Mouse (Mus musculus): Measurements from ENCODE around the gene Jkamp.
"Not testable (repeated sequence)": the region's sequence is repeated elsewhere in the genome, so short reads cannot be mapped to it uniquely, and the experiment has no call there.

Gene Jkamp

GRCm38 (mm10) chr12:72085329-72086165 is at the start of gene Jkamp, which contains the start of gene L3hypdh:
Gene Jkamp (plus strand): TSS chr12:72085589.
Gene L3hypdh (minus strand): TSS chr12:72085439.
- DNase-seq (ENCODE audit: low read depth, low spot score): peak; percentile 99

- no peak for DNase-seq (ENCODE audit: low read depth, low spot score)
Measured at GRCm38 (mm10) chr12:72036097-72036661, 49.2 kb upstream of the Jkamp start.

DNA sequence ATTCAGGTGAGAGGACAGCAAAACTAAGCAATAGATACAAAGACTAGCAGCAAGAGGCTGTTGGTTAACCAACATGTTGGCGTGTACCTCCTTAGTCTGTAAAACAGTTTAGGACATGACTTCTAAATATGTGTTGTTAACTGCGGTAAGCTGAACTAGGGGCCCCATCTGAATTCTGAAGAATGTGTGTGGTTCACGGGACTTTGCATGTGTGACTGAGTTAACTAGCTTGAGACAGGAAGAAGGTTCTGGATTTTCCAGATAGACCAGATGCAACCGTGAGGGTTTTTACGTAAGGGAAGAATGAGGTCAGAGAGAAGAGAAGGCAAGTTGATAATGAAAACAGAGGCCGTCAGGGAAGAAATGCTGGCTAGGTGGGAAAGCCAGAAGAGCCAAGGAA is 48.3 kb upstream of the Jkamp start:
- DNase-seq (ENCODE audit: low read depth, low spot score): no peak

DNA sequence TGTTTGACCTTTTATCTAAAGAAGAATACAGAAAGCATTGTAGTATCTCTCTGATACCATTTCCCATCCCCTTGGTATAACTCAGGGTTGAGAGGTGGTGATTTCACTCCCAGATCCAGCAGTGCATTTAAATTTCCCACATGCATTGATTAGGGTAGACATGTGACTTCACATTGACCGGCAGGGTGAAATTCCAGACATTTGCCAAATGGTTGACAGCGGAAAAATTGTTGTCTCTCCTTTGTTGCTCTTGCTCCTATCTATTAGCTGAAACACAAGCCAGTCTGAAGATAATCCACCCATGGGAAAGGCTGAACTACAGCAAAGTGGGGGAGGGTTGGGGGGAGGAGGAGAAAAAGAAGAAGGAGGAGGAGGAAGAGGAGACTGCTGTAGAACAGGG is 46.5 kb upstream of the Jkamp start:
- no peak for DNase-seq (ENCODE audit: low read depth, low spot score)

- peak; percentile 15 for DNase-seq (ENCODE audit: low read depth, low spot score)
Measured at GRCm38 (mm10) chr12:72039501-72039900, 45.9 kb upstream of the Jkamp start.

GRCm38 (mm10) chr12:72041238-72041637 is 44.2 kb upstream of the Jkamp start:
- DNase-seq (ENCODE audit: low read depth, low spot score): no peak

GRCm38 (mm10) chr12:72047513-72047912 is 37.9 kb upstream of the Jkamp start:
- DNase-seq (ENCODE audit: low read depth, low spot score): peak; percentile 45

DNA sequence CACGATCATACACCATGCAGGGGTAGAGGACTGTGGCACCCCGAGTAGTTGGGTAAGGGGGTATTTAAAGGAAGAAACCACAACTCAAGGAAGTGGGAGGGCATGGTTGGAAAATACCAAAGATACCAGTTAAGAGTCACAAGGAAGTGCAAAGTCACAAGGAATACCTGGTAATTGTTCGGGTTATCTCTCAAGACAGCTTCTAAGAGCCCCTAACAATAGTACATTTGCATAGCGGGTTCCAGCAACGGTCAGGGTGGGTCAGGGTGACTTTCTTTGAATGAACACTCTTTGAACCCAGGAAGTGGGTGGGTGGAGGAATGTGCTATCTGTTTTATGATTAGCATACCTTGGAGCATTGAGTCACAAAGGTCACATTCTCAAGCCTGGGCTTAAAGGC is 35.2 kb upstream of the Jkamp start:
- DNase-seq (ENCODE audit: low read depth, low spot score): not testable (repeated sequence)

DNA sequence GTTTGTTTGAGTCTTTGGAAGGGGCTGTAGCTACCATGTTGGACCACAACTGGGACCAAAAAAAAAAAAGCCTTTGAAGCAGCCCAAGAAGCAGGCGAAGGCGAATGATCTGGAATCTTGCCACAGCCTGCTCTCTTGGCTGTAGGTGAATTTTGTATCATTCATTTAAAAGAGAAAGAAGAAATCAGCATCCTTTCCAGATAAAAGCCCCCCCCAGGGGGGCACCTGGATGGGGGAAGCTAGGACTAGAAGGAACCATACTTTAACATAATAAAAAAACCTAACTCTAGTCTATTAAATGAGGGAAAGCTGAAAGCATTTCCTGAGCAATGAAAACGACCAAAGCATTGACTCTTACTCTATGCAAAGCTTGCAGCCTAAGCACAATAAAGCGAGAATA is 34.6 kb upstream of the Jkamp start:
- DNase-seq (ENCODE audit: low read depth, low spot score): no peak

- DNase-seq (ENCODE audit: low read depth, low spot score): no peak
Measured at GRCm38 (mm10) chr12:72052571-72052970, 32.8 kb upstream of the Jkamp start.

- peak; percentile 55 for DNase-seq (ENCODE audit: low read depth, low spot score)
Measured at GRCm38 (mm10) chr12:72053303-72053702, 32.1 kb upstream of the Jkamp start.

DNA sequence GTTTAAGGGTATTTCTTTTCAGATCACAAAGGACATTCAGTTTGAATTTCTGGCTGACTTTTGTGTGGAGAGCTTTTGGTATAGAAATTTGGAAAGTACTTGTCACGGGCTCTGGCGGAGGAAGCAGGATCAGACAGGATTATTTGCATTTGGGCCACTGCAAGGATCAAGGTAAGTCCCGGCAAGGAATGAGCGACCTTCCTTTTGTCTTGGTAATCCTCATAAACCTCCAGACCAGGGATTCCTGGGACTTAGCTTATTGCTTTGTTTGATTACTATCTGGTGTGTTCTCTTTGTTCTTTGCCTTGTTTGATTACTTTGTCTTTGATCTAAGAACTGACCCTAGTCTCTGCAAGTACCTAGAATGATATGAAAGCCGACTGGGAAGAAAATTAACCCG is 31.5 kb upstream of the Jkamp start:
- DNase-seq (ENCODE audit: low read depth, low spot score): no peak

- no peak for DNase-seq (ENCODE audit: low read depth, low spot score)
Measured at GRCm38 (mm10) chr12:72057780-72058179, 27.6 kb upstream of the Jkamp start.

DNA sequence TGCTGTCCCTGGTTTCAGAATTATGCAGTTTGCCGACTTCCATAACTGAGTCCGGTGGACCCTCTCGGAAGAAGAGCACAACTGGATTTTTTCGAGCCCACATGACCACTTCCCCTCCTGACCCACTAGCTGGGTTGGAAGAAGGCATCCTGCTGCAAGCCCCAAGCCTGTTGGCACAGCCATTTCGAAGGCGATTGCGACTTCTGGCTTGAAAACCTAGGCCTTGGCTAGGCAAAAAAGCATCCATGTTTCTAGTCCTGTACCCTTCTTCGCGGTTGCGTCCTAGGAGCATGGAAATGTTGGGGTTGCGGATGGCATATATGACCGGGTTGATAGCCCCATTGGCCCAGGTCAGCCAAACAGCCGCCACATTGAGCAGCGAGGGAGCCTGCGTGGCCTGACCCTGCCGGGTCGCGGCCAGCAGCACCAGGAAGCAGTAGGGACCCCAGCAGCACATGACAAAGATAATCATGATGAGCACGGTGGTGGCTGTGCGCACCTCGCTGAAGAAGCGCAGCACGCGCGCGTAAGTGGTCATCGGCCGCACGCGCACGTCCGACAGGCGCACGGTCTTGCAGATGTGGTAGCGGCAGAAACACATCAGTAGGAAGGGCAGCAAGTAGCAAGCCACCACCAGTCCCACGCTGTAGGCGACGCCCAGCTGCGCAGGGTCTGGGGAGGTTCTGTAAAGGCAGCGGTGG is 15.6 kb upstream of the Jkamp start:
- peak; percentile 39 for DNase-seq (ENCODE audit: low read depth, low spot score)

DNA sequence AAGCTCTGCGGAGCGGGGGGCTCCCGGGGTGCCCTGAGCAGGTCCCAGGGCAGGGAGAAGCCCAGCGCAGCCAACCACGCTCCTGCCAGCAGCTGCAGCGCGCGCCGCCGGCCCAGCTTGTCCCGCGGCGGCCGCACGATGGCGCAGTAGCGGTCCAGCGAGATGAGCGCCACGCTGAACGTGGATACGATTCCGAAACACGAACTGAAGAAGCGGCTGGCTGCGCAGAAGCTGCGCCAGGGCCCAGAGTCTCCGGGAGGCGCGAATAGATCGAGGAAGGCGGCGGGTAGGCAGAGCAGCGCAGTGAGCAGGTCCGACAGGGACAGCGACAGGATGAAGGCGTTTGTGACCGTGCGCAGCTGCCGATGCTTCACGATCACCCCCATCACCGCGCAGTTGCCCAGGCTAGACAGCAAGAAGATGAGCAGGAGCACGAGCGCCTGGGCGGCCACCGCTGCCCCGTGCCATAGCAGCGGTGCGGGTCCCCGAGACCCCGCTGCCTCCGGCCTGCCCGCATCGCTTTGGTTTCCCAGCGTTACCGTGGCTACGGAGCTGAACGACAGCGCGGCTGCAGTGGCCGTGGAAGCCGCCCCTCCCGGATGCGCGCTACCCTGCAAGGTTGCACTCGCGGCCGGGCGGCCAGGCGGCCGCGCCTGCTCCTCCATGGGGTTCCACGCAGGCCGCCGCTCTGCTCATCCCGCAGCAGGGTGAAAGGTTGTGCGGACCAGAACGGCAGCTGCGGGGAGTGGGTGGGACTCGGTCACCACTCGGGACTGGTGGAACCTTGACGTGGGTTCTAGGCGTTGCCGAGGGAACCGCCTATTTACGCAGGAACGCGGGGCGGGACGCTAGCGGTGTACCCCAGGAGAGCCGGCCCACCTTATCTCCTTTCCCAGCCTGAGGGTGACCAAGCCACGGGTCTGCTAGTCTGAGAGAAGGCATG is 14.8 kb upstream of the Jkamp start, which contains the start of gene Gpr135:
TSS of gene Gpr135 (minus strand) at position 799 of the 943 bp plus-strand sequence.
- DNase-seq (ENCODE audit: low read depth, low spot score): peak; percentile 95

DNA sequence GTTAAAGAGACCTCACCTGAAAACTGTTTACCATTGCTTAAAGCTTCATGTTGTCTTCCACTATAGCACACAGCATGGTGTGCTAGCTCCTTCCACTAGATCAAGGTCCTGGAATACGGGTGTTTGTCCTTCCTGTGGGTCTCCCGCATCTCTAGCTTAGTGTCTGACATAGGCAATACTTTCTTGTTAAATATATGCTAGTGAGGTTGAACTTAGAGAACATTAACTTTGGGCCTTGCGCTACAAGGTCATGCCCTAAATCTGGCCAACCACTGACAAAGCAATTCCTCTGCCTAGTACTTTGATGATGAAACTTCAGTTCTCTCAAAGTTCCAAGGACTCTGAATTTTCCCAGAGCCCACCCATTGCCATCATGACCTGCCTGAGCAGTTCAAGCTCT is 7.1 kb upstream of the Jkamp start:
- no peak for DNase-seq (ENCODE audit: low read depth, low spot score)

DNA sequence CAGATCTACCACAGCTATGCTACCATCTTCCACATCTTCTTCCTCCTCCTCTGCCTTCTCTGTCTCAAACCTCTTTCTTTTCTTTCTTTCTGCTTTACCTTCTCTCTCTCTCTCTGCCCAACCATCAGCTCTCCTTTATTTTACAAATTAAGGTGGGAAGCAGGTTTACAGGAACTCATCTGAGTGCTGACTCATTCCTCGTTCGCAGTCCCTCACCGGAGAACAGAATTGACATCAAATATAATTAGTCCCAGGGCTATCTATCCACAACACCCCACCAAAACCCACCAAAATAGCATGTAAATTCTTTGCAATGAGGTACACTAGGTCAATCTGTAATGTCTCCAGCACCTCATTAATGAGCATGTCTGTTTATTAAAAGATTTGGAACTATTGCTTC is 3.4 kb upstream of the Jkamp start:
- no peak for DNase-seq (ENCODE audit: low read depth, low spot score)

DNA sequence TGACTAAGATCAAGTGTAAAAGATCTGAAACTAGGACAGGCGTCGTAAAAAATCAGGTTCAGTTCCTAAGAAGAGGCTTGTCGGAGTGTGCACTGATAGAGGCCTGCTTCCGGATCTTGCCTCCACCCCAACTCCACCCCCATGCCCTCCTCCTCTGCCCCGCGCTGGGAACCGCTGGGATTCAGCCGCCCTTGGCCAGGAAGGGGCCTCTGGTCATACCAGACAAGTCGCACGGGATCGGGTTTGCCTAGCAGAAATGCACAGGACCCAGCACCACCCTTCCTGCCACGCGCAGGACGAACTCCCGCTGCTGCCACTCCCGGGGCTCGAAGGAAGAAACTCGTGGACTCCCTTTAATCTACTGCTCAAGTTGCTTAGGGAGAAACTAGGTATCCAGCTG is 3.0 kb upstream of the Jkamp start:
- DNase-seq (ENCODE audit: low read depth, low spot score): no peak

- DNase-seq (ENCODE audit: low read depth, low spot score): no peak
Measured at GRCm38 (mm10) chr12:72083265-72083664, 2.1 kb upstream of the Jkamp start.

DNA sequence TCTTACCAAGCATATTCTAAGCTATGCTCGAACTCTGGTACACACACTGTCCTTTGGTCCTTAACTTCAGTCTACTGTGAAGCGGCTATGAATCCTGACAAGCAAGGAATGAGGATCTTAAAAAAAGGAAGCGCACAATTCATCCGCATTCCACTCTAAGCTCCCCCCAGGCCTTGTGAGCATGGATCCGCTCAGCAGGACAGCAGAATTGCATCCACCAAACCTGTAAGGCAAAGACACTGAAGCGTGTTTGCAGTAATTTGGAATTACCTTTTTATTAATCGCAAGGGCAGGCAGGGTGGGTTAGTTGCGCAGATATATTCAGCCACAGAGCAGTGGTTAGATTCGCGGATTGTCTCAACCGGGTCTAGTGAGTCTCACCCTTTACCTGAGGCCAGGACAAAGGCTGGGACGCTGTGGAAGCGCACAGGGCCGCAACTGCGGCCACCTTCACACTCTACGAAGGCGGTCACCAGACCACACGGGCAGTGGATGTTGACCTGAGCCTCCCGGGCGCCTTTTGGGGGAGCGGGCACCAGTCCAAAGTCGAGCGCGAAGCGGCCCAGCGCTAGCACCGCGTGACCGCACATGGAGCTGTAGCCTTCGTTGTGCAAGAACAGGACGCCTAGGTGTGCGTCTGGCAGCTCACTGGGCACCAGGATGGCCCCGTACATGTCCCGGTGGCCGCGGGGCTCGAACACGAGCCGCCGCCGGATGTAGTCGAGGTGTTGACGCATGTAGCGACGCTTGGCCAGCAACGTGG is 947 bp upstream of the Jkamp start:
- peak; percentile 44 for DNase-seq (ENCODE audit: low read depth, low spot score)

DNA sequence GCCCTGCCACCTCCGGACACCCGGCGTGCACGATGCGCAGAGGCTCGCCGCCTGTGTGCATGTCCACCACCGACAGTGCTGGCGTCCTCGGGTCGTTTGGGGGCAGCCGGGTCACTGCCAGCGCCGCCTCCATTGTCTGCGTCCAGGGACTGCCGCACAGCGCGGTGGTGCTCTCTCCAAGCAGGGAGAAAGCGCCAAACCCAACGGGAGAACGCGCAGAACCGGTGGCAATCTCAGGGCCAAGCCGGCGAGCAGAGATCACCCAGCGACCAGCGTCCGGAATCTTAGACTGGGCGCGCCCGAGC is 413 bp upstream of the Jkamp start:
- DNase-seq (ENCODE audit: low read depth, low spot score): no peak

Measured in brain, adult 2 months (tissue).